ENCODE assay signal across 7 mouse cellular contexts in the genomic region with DNA sequence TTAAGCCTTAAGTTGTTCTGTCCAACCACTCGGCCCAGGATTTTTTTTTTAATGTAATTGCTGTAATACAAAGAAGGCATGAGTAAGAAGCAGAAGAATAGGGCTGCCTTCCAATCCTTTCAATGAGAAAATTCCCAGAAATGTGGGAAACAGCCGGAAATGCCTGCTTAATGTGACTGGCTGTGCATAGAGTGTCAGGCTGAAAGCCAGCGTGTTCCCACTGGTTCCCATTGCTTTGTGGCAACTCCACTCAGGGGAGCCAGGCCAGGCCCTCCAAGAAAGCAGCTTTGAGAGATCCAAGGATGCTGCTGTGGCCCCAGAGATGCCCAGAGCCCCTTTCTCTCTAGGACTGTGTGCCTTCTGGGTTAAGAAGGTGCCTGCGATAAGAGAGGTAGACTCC. TPM values are rescaled to one million over a fixed set of nuclear protein-coding genes. Genes with fewer than 3 reads are reported as not detected.
DNase-seq lines count a peak whose midpoint lies in the region; ATAC-seq lines count a peak whose summit lies in the region.

No protein-coding gene starts in this region.

- H3K27ac ChIP-seq in forebrain, embryonic 14.5 days (ENCODE audit: low read depth, low read length), result peak overlapping the region; percentile 91
- peak overlapping the region; percentile 80 for H3K27ac ChIP-seq in kidney, embryonic 16.5 days (ENCODE audit: low read length)
- 0 out of 2 replicates have a peak overlapping the region, but pooled peaks have one; percentile 42 for H3K27ac ChIP-seq in midbrain, embryonic 15.5 days

- no peak overlapping the region for H3K9ac ChIP-seq in forebrain, embryonic 14.5 days (ENCODE audit: low read length)
- no peak overlapping the region for H3K9ac ChIP-seq in kidney, embryonic 16.5 days (replicated peaks; ENCODE audit: low read length)
- no peak overlapping the region for H3K9ac ChIP-seq in midbrain, embryonic 15.5 days

- no peaks in the 10 kb centered on the region for H3K36me3 ChIP-seq in forebrain, embryonic 14.5 days (ENCODE audit: control insufficient read depth, insufficient read depth, low read length)
- peaks cover 6% of the 10 kb centered on the region for H3K36me3 ChIP-seq in kidney, embryonic 16.5 days (ENCODE audit: insufficient read depth, low read length)
- no peaks in the 10 kb centered on the region for H3K36me3 ChIP-seq in midbrain, embryonic 15.5 days (replicated peaks)

- H3K4me1 ChIP-seq in forebrain, embryonic 14.5 days (ENCODE audit: control insufficient read depth, insufficient read depth, low read length), result peaks cover 32% of the 10 kb centered on the region
- peaks cover 14% of the 10 kb centered on the region for H3K4me1 ChIP-seq in kidney, embryonic 16.5 days (ENCODE audit: insufficient read depth, low read length)
- H3K4me1 ChIP-seq in midbrain, embryonic 15.5 days, result peaks cover 13% of the 10 kb centered on the region

- 0 out of 2 replicates have a peak overlapping the region, but pooled peaks have one; percentile 12 for H3K4me2 ChIP-seq in forebrain, embryonic 14.5 days (ENCODE audit: low read length)
- H3K4me2 ChIP-seq in kidney, embryonic 16.5 days (replicated peaks; ENCODE audit: low read depth, low read length), result no peak overlapping the region
- no peak overlapping the region for H3K4me2 ChIP-seq in midbrain, embryonic 15.5 days

- H3K4me3 ChIP-seq in forebrain, embryonic 14.5 days (ENCODE audit: low read depth, low read length), result no peak overlapping the region
- no peak overlapping the region for H3K4me3 ChIP-seq in kidney, embryonic 16.5 days (ENCODE audit: low read length)
- H3K4me3 ChIP-seq in midbrain, embryonic 15.5 days, result no peak overlapping the region

- peak; percentile 71 for ATAC-seq in forebrain, embryonic 14.5 days
- ATAC-seq in kidney, embryonic 16.5 days (ENCODE audit: low FRiP score, low TSS enrichment), result no peak
- no peak for ATAC-seq in midbrain, embryonic 15.5 days (replicated peaks)
- ATAC-seq in megakaryocyte, adult 5-6 weeks (ENCODE audit: poor library complexity, severe bottlenecking), result no peak

- no peaks in the 10 kb centered on the region for H3K9me3 ChIP-seq in forebrain, embryonic 14.5 days (replicated peaks; ENCODE audit: control insufficient read depth, low read length)
- H3K9me3 ChIP-seq in kidney, embryonic 16.5 days (ENCODE audit: low read length), result no peaks in the 10 kb centered on the region
- H3K9me3 ChIP-seq in midbrain, embryonic 15.5 days, result no peaks in the 10 kb centered on the region

- H3K27me3 ChIP-seq in forebrain, embryonic 14.5 days (replicated peaks; ENCODE audit: control insufficient read depth, insufficient read depth, low read length), result no peaks in the 10 kb centered on the region
- H3K27me3 ChIP-seq in kidney, embryonic 16.5 days (ENCODE audit: insufficient read depth, low read length), result no peaks in the 10 kb centered on the region
- no peaks in the 10 kb centered on the region for H3K27me3 ChIP-seq in midbrain, embryonic 15.5 days (replicated peaks)

- 9% methylated on average over 4 of the region's 4 CpGs for WGBS in forebrain, embryonic 14.5 days
- 77% methylated on average over 4 of the region's 4 CpGs for WGBS in kidney, embryonic 16.5 days
- WGBS in midbrain, embryonic 15.5 days, result 51% methylated on average over 4 of the region's 4 CpGs

- peak; percentile 23 for DNase-seq in right cerebral cortex, adult 18-20 months
- DNase-seq in right cerebral cortex, postnatal 14 days, result no peak
- peak; percentile 92 for DNase-seq in forebrain, embryonic 14.5 days (ENCODE audit: low spot score)
- DNase-seq in cerebellum, adult 9-11 months, result no peak

RNA-seq across cellular contexts. Expression of a gene that starts 37.2 kb away (rescaled TPM):
- 41.7 and 50.4 TPM in 2 replicates for polyA plus RNA-seq in forebrain, embryonic 14.5 days (2014; fragmentation: Nextera tagmentation; extraction: Ambion mirVana)
- polyA plus RNA-seq in kidney, embryonic 16.5 days (2015; fragmentation: Nextera tagmentation; extraction: Ambion mirVana), result 53.5 and 56.2 TPM in 2 replicates
- 30.9 and 32.4 TPM in 2 replicates for polyA plus RNA-seq in midbrain, embryonic 15.5 days (2015; fragmentation: Nextera tagmentation; extraction: Ambion mirVana)
- total RNA-seq in megakaryocyte, adult 5-6 weeks (2015), result 79.2 and 96.1 TPM in 2 replicates
- total RNA-seq in megakaryocyte, adult 5-6 weeks (2017), result 69.0 and 80.6 TPM in 2 replicates

RNA-seq across cellular contexts. Expression of a gene that starts 52.4 kb away (rescaled TPM):
- polyA plus RNA-seq in forebrain, embryonic 14.5 days (2014; fragmentation: Nextera tagmentation; extraction: Ambion mirVana), result 76.4 and 83.3 TPM in 2 replicates
- 46.0 and 51.9 TPM in 2 replicates for polyA plus RNA-seq in kidney, embryonic 16.5 days (2015; fragmentation: Nextera tagmentation; extraction: Ambion mirVana)
- polyA plus RNA-seq in midbrain, embryonic 15.5 days (2015; fragmentation: Nextera tagmentation; extraction: Ambion mirVana), result 78.6 and 85.6 TPM in 2 replicates
- 33.0 and 47.7 TPM in 2 replicates for total RNA-seq in megakaryocyte, adult 5-6 weeks (2015)
- 14.4 and 15.8 TPM in 2 replicates for total RNA-seq in megakaryocyte, adult 5-6 weeks (2017)

Comparison
In these comparisons a context has a peak if more than half of its experiments do, and no peak if none do; other contexts are left out.
1. DNase-seq: peak in right cerebral cortex, adult 18-20 months (single experiment) and forebrain, embryonic 14.5 days (single experiment); none in right cerebral cortex, postnatal 14 days (single experiment) and cerebellum, adult 9-11 months (single experiment).
2. Peak in every context shown above with its lines, with median percentiles within 50 percentile points of each other: H3K27ac ChIP-seq.